Mouse (Mus musculus) small intestine, adult 2 months (tissue): Measurements from ENCODE around the gene Siah3. TPM values are rescaled to one million over a fixed set of nuclear protein-coding genes. Genes with fewer than 3 reads are reported as not detected.

Source experiments
- H3K27ac ChIP-seq: fragments of 200-500 bp; 2 replicates; pipeline ENCODE4 v1.5.1; 2012; ENCODE audit warnings: low read depth, low read length, control low read depth, inconsistent platforms; ENCODE audit not compliant: insufficient read depth
- H3K27me3 ChIP-seq: fragments of 200-500 bp; 2 replicates; pipeline ENCODE4 v1.6.1; 2012; ENCODE audit warnings: mild to moderate bottlenecking, moderate library complexity, low read length, inconsistent platforms; ENCODE audit not compliant: control insufficient read depth, insufficient read depth
- H3K36me3 ChIP-seq: fragments of 200-500 bp; 2 replicates; pipeline ENCODE4 v1.6.1; 2012; ENCODE audit warnings: mild to moderate bottlenecking, low read length, control low read depth, inconsistent platforms; ENCODE audit not compliant: control insufficient read depth, insufficient read depth
- H3K4me1 ChIP-seq: fragments of 200-500 bp; 2 replicates; pipeline ENCODE4 v1.6.1; 2012; ENCODE audit warnings: low read length, inconsistent platforms, mixed read lengths; ENCODE audit not compliant: control insufficient read depth, insufficient read depth, insufficient read length
- H3K4me3 ChIP-seq: fragments of 200-500 bp; 2 replicates; pipeline ENCODE4 v1.5.1; 2012; ENCODE audit warnings: low read depth, mild to moderate bottlenecking, control low read depth, inconsistent platforms, low read length, moderate library complexity
- CTCF ChIP-seq: fragments of 200-500 bp; IDR thresholded peaks from 2 replicates; pipeline ENCODE4 v1.5.1; 2012; ENCODE audit warnings: low read depth, mild to moderate bottlenecking, control low read depth, inconsistent platforms, low read length, moderate library complexity, mixed read lengths; ENCODE audit not compliant: insufficient replicate concordance, insufficient read length; ENCODE audit errors: extremely low read depth
- POLR2A ChIP-seq: fragments of 200-500 bp; IDR thresholded peaks from 2 replicates; pipeline ENCODE4 v1.6.1; 2012; ENCODE audit warnings: low read depth, mild to moderate bottlenecking, control low read depth, inconsistent platforms, low read length, moderate library complexity
- WGBS: fragments of 180-500 bp; shearing (Covaris S2); methylation state at CpG from one replicate; pipeline ENCODE4 v1.1.7; 2018; 5-methylcytosine and 5-hydroxymethylcytosine counted together
- polyA plus RNA-seq: library from polyadenylated mRNA; depleted of rRNA; stranded (reverse); fragments of >200 nt; gene quantifications from 2 replicates; pipeline ENCODE4 v1.2.3, GENCODE M21; 2012; rRNA removed

Siah3 gene
- polyA plus RNA-seq, 1 experiment, result 0.04 TPM

- no peaks in the 10 kb centered on the region for H3K27me3 ChIP-seq
- 68% methylated on average over 8 of the region's 8 CpGs for WGBS
Measured at GRCm38 (mm10) chr14:75541731-75542130, 85.9 kb downstream of the Siah3 start.

DNA sequence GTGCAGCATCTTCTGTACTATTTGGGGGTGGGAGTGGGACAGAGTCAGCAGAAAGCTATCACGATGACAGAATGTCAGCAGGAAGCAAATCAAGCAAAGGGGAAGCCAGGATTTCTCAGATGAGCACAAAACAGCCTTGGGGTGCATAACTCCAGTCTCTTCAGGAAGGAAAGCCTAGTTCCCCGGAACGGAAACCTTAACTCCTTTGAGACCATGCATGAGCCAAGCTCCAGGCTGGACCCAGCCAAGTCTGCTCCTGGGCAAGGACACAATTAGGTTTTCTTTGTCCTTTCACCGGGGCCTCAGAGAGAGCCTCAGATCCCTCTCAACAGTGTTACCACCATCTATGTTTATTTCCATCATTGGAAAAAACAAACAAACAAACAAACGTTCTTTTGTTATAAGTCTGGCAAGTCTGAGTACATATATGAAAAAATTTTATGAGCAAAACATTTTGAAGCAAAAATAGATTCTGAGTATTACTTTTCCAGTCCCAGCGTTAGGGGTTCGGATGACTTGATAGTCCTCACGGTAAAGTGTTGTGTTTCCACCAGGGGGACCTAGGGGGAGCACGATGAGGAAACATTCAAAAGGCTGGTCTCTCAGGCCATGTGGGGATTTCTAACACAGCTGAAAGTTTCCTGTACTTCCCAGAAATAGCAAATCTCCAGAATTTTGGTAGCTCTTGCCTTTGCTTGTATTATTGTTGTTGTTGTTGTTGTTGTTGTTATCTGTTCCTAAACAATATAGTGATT is 106.0 kb downstream of the Siah3 start:
- WGBS, result 54% methylated on average over 9 of the region's 9 CpGs

More at GRCm38 (mm10) chr14:75541731-75542130, 85.9 kb downstream of the Siah3 start:
- H3K4me1 ChIP-seq, result no peaks in the 10 kb centered on the region
- H3K36me3 ChIP-seq, result no peaks in the 10 kb centered on the region
- no peak overlapping the region for H3K4me3 ChIP-seq
- no peak for TF ChIP-seq CTCF
- no peak for TF ChIP-seq POLR2A
- no peak overlapping the region for H3K27ac ChIP-seq

GRCm38 (mm10) chr14:75565534-75566140 is 109.9 kb downstream of the Siah3 start:
- H3K27me3 ChIP-seq, result no peaks in the 10 kb centered on the region
- WGBS, result 73% methylated on average over 14 of the region's 14 CpGs

More for the DNA sequence above, 106.0 kb downstream of the Siah3 start:
- no peak overlapping the region for H3K27ac ChIP-seq
- no peaks in the 10 kb centered on the region for H3K4me1 ChIP-seq
- no peak overlapping the region for H3K4me3 ChIP-seq
- H3K36me3 ChIP-seq, result no peaks in the 10 kb centered on the region
- TF ChIP-seq POLR2A, result no peak
- no peak for TF ChIP-seq CTCF
- no peaks in the 10 kb centered on the region for H3K27me3 ChIP-seq

GRCm38 (mm10) chr14:75566303-75566702 is 110.5 kb downstream of the Siah3 start:
- TF ChIP-seq CTCF (no peak), POLR2A (no peak)
- no peaks in the 10 kb centered on the region for H3K4me1 ChIP-seq
- no peaks in the 10 kb centered on the region for H3K27me3 ChIP-seq
- no peaks in the 10 kb centered on the region for H3K36me3 ChIP-seq
- no peak overlapping the region for H3K27ac ChIP-seq
- H3K4me3 ChIP-seq, result no peak overlapping the region
- 83% methylated on average over 3 of the region's 3 CpGs for WGBS

More at GRCm38 (mm10) chr14:75565534-75566140, 109.9 kb downstream of the Siah3 start:
- Histone ChIP-seq H3K36me3 (no peaks in the 10 kb centered on the region), H3K4me1 (no peaks in the 10 kb centered on the region), H3K4me3 (no peak overlapping the region), H3K27ac (no peak overlapping the region)
- no peak for TF ChIP-seq POLR2A
- no peak for TF ChIP-seq CTCF

DNA sequence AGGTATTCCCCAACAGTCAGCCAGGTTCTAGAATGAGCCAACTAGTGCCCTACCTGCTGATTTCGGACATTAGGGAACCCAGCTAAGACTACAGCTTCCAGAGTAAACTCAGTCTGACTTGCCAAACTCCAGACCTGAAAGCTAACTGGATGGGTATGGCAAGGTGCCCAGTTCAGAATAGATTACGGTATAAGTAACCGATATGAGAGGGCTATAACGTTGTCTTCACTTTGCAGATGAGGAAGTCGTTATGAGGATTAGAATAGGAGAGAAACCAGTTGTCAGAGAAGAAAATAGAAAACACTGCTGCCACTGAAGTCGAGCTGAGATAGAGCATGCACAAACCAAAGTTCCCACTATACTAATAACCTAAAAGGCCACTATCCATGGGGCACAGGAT is 123.2 kb downstream of the Siah3 start:
- 35% methylated on average over 6 of the region's 6 CpGs for WGBS
- Histone ChIP-seq H3K27me3 (no peaks in the 10 kb centered on the region), H3K27ac (no peak overlapping the region), H3K36me3 (no peaks in the 10 kb centered on the region), H3K4me1 (no peaks in the 10 kb centered on the region), H3K4me3 (no peak overlapping the region)
- no peak for TF ChIP-seq CTCF
- TF ChIP-seq POLR2A, result no peak

Other genes with a start within 250 kb of the Siah3 start
- not detected in 2 replicates for gene Cpb2, start 213.7 kb upstream of the Siah3 start, polyA plus RNA-seq
- 6.6 and 11.9 TPM in 2 replicates for gene Zc3h13, start 171.6 kb upstream of the Siah3 start, polyA plus RNA-seq
- gene Spert, start 137.1 kb downstream of the Siah3 start, polyA plus RNA-seq, result not detected in 2 replicates
- not detected in 2 replicates for gene Erich6b, start 186.3 kb downstream of the Siah3 start, polyA plus RNA-seq